Comparison of ENCODE assay signal across 26 mouse cellular contexts in the genomic region with DNA sequence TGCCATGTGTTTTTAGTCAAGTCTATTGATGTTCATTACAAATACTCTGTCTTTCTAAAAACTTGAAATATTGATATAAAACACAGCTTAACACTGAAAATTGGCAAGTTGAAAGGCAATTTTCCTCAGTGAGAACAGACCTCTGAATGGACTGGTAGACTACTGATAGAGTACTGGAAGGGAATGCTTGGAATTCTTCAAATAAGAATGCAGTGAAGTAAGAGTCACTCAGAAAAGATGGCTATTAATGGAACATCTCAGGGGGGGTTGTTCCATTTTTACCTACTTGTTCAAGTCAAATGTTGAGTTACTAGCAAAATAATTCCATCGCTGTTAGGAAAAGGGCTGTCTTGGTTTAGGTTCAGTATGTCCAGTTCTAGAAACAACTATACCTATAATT. TPM values are rescaled to one million over a fixed set of nuclear protein-coding genes. Genes with fewer than 3 reads are reported as not detected.
DNase-seq lines count a peak whose midpoint lies in the region; ATAC-seq and TF ChIP-seq lines count a peak whose summit lies in the region.
"Had no signal": no experiment of that assay in that cellular context is flagged by ENCODE, and none has a peak within 500 bp of the region (broad histone marks: within the 10 kb centered on the region; RNA-seq: fewer than 3 reads in every experiment).

No protein-coding gene starts in this region.

- H3K9ac ChIP-seq in heart, embryonic 11.5 days (ENCODE audit: low read depth, low read length) = no peak overlapping the region
- no peak overlapping the region for H3K9ac ChIP-seq in heart, embryonic 15.5 days
- H3K9ac ChIP-seq: embryonic facial prominence, embryonic 13.5 days; hindbrain, embryonic 14.5 days; limb, embryonic 15.5 days; liver, embryonic 14.5 days; midbrain, embryonic 15.5 days; neural tube, embryonic 13.5 days had no signal

- TF ChIP-seq POLR2A in kidney, adult 2 months (IDR thresholded peaks at IDR 0.05; ENCODE audit: low read depth, low read length) = no peak

- peak overlapping the region; percentile 42 for H3K4me2 ChIP-seq in heart, embryonic 11.5 days
- peak overlapping the region; percentile 33; the same call in 1 of the 2 replicates for H3K4me2 ChIP-seq in heart, embryonic 15.5 days
- H3K4me2 ChIP-seq: embryonic facial prominence, embryonic 13.5 days; hindbrain, embryonic 14.5 days; limb, embryonic 15.5 days; midbrain, embryonic 15.5 days; neural tube, embryonic 13.5 days had no signal

- WGBS in heart, embryonic 11.5 days (ENCODE audit: insufficient replicate concordance) = 48% methylated on average over 1 of the region's 1 CpGs
- 39% methylated on average over 1 of the region's 1 CpGs for WGBS in heart, embryonic 15.5 days
- WGBS in kidney, adult 2 months = 70% methylated on average over 1 of the region's 1 CpGs

- 0 out of 2 replicates have a peak, but pooled peaks have one; percentile 66 for ATAC-seq in heart, embryonic 11.5 days (replicated peaks; ENCODE audit: insufficient number of reproducible peaks, low FRiP score, low TSS enrichment)
- ATAC-seq in heart, embryonic 15.5 days (replicated peaks; ENCODE audit: insufficient number of reproducible peaks, insufficient read depth, low FRiP score, low read depth) = peak; percentile 83; the same call in 1 of the 2 replicates
- ATAC-seq: forebrain, embryonic 14.5 days; inflammation-experienced regulatory T-cells, adult 6 months; midbrain, embryonic 15.5 days had no signal

- TF ChIP-seq CTCF in kidney, adult 2 months (conservative IDR thresholded peaks at IDR 0.05; ENCODE audit: insufficient read depth, insufficient read length, low read depth, low read length) = no peak

- H3K9me3 ChIP-seq in heart, embryonic 11.5 days (replicated peaks; ENCODE audit: control insufficient read depth, low read length) = no peaks in the 10 kb centered on the region
- H3K9me3 ChIP-seq in heart, embryonic 15.5 days (replicated peaks) = no peaks in the 10 kb centered on the region
- H3K9me3 ChIP-seq: embryonic facial prominence, embryonic 13.5 days; limb, embryonic 15.5 days; midbrain, embryonic 15.5 days; neural tube, embryonic 13.5 days had no signal

- DNase-seq in heart, postnatal 4 days = no peak
- DNase-seq in lung, postnatal 36 days = peak; percentile 24
- no peak for DNase-seq in lung, adult 18-20 months
- no peak for DNase-seq in urinary bladder, postnatal 10 days (ENCODE audit: low spot score)
- DNase-seq in kidney, adult 2 months = no peak
- DNase-seq: adrenal gland, postnatal 25 days; cerebellum, adult 8-10 months; cerebellum, postnatal 36 days; embryo, embryonic 11 days; gastrocnemius, postnatal 14 days; kidney, adult 8-10 months; kidney, postnatal 10 days; left cerebral cortex, postnatal 4 days; retina, postnatal 1 day; right cerebral cortex, postnatal 25 days had no signal

- no peaks in the 10 kb centered on the region for H3K27me3 ChIP-seq in heart, embryonic 11.5 days (ENCODE audit: control insufficient read depth, insufficient read depth, low read length)
- no peaks in the 10 kb centered on the region for H3K27me3 ChIP-seq in heart, embryonic 15.5 days
- no peaks in the 10 kb centered on the region for H3K27me3 ChIP-seq in kidney, adult 2 months (replicated peaks; ENCODE audit: control insufficient read depth, insufficient read depth, low read length)
- H3K27me3 ChIP-seq: embryonic facial prominence, embryonic 13.5 days; limb, embryonic 15.5 days; midbrain, embryonic 15.5 days; neural tube, embryonic 13.5 days had no signal

- H3K27ac ChIP-seq in heart, embryonic 11.5 days (ENCODE audit: low read depth, low read length) = peak overlapping the region; percentile 88
- peak overlapping the region; percentile 90 for H3K27ac ChIP-seq in heart, embryonic 15.5 days
- H3K27ac ChIP-seq in kidney, adult 2 months (ENCODE audit: insufficient read depth, low read depth, low read length) = no peak overlapping the region
- H3K27ac ChIP-seq: embryonic facial prominence, embryonic 13.5 days; hindbrain, embryonic 14.5 days; left cerebral cortex, adult 2 months; limb, embryonic 15.5 days; liver, embryonic 14.5 days; midbrain, embryonic 15.5 days; neural tube, embryonic 13.5 days had no signal

- H3K4me1 ChIP-seq in heart, embryonic 11.5 days (ENCODE audit: control insufficient read depth, insufficient read depth, low read length) = peaks cover 38% of the 10 kb centered on the region
- H3K4me1 ChIP-seq in heart, embryonic 15.5 days (replicated peaks) = peaks cover 44% of the 10 kb centered on the region
- peaks cover 17% of the 10 kb centered on the region for H3K4me1 ChIP-seq in kidney, adult 2 months (ENCODE audit: control insufficient read depth, insufficient read depth, low read length)
- H3K4me1 ChIP-seq: midbrain, embryonic 15.5 days; neural tube, embryonic 13.5 days had no signal

- no peak overlapping the region for H3K4me3 ChIP-seq in heart, embryonic 11.5 days (ENCODE audit: low read depth, low read length)
- no peak overlapping the region for H3K4me3 ChIP-seq in heart, embryonic 15.5 days
- H3K4me3 ChIP-seq in kidney, adult 2 months (ENCODE audit: insufficient read depth, low read depth, low read length) = no peak overlapping the region
- H3K4me3 ChIP-seq: embryonic facial prominence, embryonic 13.5 days; left cerebral cortex, adult 2 months; limb, embryonic 15.5 days; midbrain, embryonic 15.5 days; neural tube, embryonic 13.5 days had no signal

- no peaks in the 10 kb centered on the region for H3K36me3 ChIP-seq in heart, embryonic 11.5 days (ENCODE audit: control insufficient read depth, insufficient read depth, low read length)
- H3K36me3 ChIP-seq in heart, embryonic 15.5 days = no peaks in the 10 kb centered on the region
- H3K36me3 ChIP-seq in kidney, adult 2 months (ENCODE audit: control insufficient read depth, insufficient read depth, low read length) = no peaks in the 10 kb centered on the region
- H3K36me3 ChIP-seq: limb, embryonic 15.5 days; midbrain, embryonic 15.5 days; neural tube, embryonic 13.5 days had no signal

RNA-seq across cellular contexts. Expression of gene D430041D05Rik, which starts 38.4 kb away (rescaled TPM):
- polyA plus RNA-seq in heart, embryonic 11.5 days (2014; fragmentation: Nextera tagmentation; extraction: Ambion mirVana) = 0.30 and 0.34 TPM in 2 replicates
- total RNA-seq in heart, postnatal 4 days (2021) = under 1 TPM; 0.11 to 0.19 TPM
- polyA plus RNA-seq in heart, embryonic 15.5 days (2015; fragmentation: Nextera tagmentation; extraction: Ambion mirVana) = 0.06 and 0.44 TPM in 2 replicates
- 0.02 and 0.07 TPM in 2 replicates for polyA plus RNA-seq in kidney, adult 2 months (2012; rRNA removed)

RNA-seq across cellular contexts. Expression of gene Hipk3, which starts 45.1 kb away (rescaled TPM):
- polyA plus RNA-seq in heart, embryonic 11.5 days (2014; fragmentation: Nextera tagmentation; extraction: Ambion mirVana) = 48.1 and 61.9 TPM in 2 replicates
- 100 to 1,000 TPM; 221 to 237 TPM for total RNA-seq in heart, postnatal 4 days (2021)
- 34.5 and 36.9 TPM in 2 replicates for polyA plus RNA-seq in heart, embryonic 15.5 days (2015; fragmentation: Nextera tagmentation; extraction: Ambion mirVana)
- polyA plus RNA-seq in kidney, adult 2 months (2012; rRNA removed) = 34.4 and 37.5 TPM in 2 replicates
